Mouse (Mus musculus) testis, adult 2 months (tissue): ENCODE data around the gene Ctnnb1.

Experiments
- CTCF ChIP-seq: fragments of 200-500 bp; IDR thresholded peaks from 2 replicates; pipeline ENCODE4 v1.5.1; 2012; ENCODE audit warnings: low read depth, mild to moderate bottlenecking, inconsistent platforms, low read length, moderate library complexity; ENCODE audit not compliant: control insufficient read depth, insufficient read depth, insufficient replicate concordance
- POLR2A ChIP-seq: fragments of 200-500 bp; IDR thresholded peaks from 2 replicates; pipeline ENCODE4 v1.6.1; 2012; ENCODE audit warnings: low read depth, mild to moderate bottlenecking, inconsistent platforms, low read length, moderate library complexity; ENCODE audit not compliant: control insufficient read depth

DNA sequence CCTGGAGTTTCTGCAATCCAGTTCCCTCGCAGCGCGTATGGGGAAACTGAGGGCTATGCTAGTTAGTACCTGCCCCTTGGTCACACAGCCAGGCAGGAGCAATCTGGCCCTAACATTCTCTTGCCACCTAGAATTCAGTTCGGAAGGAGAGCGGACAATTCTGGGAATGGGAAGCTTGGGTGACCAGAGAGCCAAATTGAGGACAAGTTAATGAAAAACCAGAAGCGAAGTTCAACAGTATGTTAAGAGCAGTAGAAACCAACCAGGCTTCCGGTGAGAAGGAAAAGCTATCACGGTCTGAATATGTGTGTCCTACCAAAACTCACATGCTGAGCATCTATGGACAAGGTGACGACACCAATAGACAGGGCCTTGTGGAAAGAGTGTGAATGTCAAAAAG is 34.6 kb upstream of the Ctnnb1 start:
- TF ChIP-seq CTCF (no peak), POLR2A (no peak)
